Mouse (Mus musculus): ENCODE results near the gene Msmp. TPM values are rescaled to one million over a fixed set of nuclear protein-coding genes. Genes with fewer than 3 reads are reported as not detected.

The Msmp gene
- total RNA-seq, 1 experiment = 0.49 TPM

DNA sequence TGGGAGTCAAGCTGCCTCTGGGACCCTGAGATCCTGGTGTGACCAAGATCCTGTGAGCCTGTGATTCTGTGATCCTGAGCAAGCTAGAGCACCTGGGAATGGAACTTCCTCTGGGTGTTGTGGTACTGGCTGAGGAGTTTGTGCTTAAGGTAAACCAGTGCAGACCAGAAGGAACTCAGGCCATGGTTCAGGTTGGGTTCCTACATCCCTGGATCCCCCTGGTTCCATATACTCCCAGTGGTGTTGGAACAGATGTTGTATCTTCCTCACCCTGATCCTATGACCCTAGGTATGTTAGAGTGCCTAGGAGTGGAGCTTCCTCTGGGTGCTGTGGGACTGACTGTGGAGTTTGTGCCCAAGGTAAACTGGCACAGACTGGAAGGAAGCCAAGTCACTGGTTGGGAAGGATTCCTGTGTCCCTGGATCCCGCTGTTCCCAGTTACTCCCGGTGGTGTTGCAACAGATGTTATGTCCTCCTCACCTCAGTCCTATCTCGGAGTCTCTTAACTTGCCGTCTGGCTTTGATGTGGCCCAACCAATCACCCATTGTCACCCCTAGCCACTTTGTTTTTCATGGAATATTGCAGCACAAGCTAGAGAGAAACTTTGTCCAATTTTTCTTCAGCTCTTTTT, 36.0 kb upstream of the Msmp start:
- Histone ChIP-seq H3K36me3 (ENCODE audit: control insufficient read depth, insufficient read depth, low read length, poor library complexity, severe bottlenecking) (no peaks in the 10 kb centered on the region), H3K4me3 (ENCODE audit: insufficient read depth in 1 of 2, low read depth in 1 of 2, low read length in 2 of 2, poor library complexity in 1 of 2, severe bottlenecking in 1 of 2) (no peak overlapping the region), H3K27ac (ENCODE audit: insufficient read depth, low read depth, low read length, poor library complexity, severe bottlenecking) (no peak overlapping the region), H3K9me3 (ENCODE audit: control insufficient read depth, insufficient read depth, low read depth, low read length) (no peaks in the 10 kb centered on the region), H3K4me1 (ENCODE audit: control insufficient read depth in 2 of 2, insufficient read depth in 2 of 2, low read length in 2 of 2, poor library complexity in 1 of 2) (no peaks in the 10 kb centered on the region), H3K9ac (ENCODE audit: insufficient read depth, low read depth, low read length, poor library complexity, severe bottlenecking) (no peak overlapping the region)
- TF ChIP-seq MAFK (IDR thresholded peaks at IDR 0.05; ENCODE audit: insufficient read depth, low read depth, low read length) = no peak
- no peak for TF ChIP-seq ZNF384 (IDR thresholded peaks at IDR 0.05; ENCODE audit: low read depth, low read length)
- no peak for TF ChIP-seq CHD2 (IDR thresholded peaks at IDR 0.05; ENCODE audit: low read depth, low read length)
- TF ChIP-seq ZC3H11A (IDR thresholded peaks at IDR 0.05; ENCODE audit: borderline replicate concordance, low read depth, low read length) = no peak
- no peak for TF ChIP-seq HCFC1 (IDR thresholded peaks at IDR 0.05; ENCODE audit: borderline replicate concordance, insufficient read depth, low read length)
- in situ Hi-C loops (cut with MboI; ENCODE audit: low sequenced_read_pairs in 2 of 2, unreplicated experiment in 2 of 2) = no loop called here
- DNase-seq (ENCODE audit: low read depth, low spot score) = no peak

DNA sequence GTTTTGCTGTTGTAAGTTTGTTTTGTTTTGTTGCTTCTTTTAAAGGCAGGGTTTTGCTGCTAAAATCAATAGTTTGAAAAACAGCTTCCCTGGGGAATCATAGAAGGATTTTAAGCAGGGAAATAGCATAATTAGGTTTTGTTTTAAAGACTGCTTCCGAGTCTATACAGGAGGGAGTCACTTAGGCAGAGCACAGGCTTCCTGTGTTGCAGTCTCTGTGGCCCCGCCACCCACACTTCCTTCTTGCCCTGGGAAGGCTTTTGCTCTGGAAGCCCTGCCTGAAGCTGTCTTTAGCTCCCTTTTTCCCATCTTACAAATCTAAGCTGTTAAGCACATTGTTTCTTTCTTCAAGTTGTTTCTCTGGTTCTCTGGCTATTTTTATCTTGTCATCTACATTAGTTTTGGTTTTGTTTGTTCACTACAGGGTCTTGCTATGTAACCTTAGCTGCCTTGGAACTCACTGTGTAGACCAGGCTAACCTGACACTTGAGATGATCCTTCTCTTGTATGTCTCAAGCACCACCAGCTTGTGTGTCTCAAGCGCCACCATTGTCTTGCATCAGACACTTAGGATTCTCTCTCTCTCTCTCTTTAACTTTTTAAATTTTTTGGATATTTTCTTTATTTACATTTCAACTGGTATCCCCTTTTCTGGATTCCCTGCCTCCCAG, 28.9 kb upstream of the Msmp start:
- Histone ChIP-seq H3K9me3 (ENCODE audit: control insufficient read depth, insufficient read depth, low read depth, low read length) (no peaks in the 10 kb centered on the region), H3K4me1 (ENCODE audit: control insufficient read depth in 2 of 2, insufficient read depth in 2 of 2, low read length in 2 of 2, poor library complexity in 1 of 2) (no peaks in the 10 kb centered on the region), H3K36me3 (ENCODE audit: control insufficient read depth, insufficient read depth, low read length, poor library complexity, severe bottlenecking) (no peaks in the 10 kb centered on the region), H3K27ac (ENCODE audit: insufficient read depth, low read depth, low read length, poor library complexity, severe bottlenecking) (no peak overlapping the region), H3K9ac (ENCODE audit: insufficient read depth, low read depth, low read length, poor library complexity, severe bottlenecking) (no peak overlapping the region), H3K4me3 (ENCODE audit: insufficient read depth in 1 of 2, low read depth in 1 of 2, low read length in 2 of 2, poor library complexity in 1 of 2, severe bottlenecking in 1 of 2) (no peak overlapping the region)
- in situ Hi-C loops (cut with MboI; ENCODE audit: low sequenced_read_pairs in 2 of 2, unreplicated experiment in 2 of 2) = no loop called here
- no peak for TF ChIP-seq HCFC1 (IDR thresholded peaks at IDR 0.05; ENCODE audit: borderline replicate concordance, insufficient read depth, low read length)
- TF ChIP-seq ZC3H11A (IDR thresholded peaks at IDR 0.05; ENCODE audit: borderline replicate concordance, low read depth, low read length) = no peak
- no peak for TF ChIP-seq MAFK (IDR thresholded peaks at IDR 0.05; ENCODE audit: insufficient read depth, low read depth, low read length)
- no peak for TF ChIP-seq CHD2 (IDR thresholded peaks at IDR 0.05; ENCODE audit: low read depth, low read length)
- no peak for DNase-seq (ENCODE audit: low read depth, low spot score)

DNA sequence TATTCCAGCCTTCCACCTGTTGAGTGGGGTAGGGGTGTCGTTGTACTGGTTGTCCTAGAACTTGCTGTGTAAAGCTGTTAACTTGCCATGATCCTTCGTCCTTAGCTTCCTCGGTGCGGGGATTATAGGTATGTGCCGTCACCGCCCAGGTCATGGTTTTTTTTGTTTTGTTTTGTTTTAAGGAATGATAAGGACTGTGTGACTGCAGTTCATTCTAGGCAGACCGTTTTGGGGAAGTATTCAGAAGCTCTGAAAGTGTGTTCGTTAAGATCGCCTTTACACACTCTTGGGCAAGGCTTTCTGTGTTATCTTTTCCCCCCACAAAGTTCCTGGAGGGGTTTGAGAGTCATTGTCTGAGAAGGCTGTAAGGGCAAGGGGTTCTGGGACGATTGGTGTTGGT, 28.2 kb upstream of the Msmp start:
- in situ Hi-C loops (cut with MboI; ENCODE audit: low sequenced_read_pairs in 2 of 2, unreplicated experiment in 2 of 2) = no loop called here
- Histone ChIP-seq H3K36me3 (ENCODE audit: control insufficient read depth, insufficient read depth, low read length, poor library complexity, severe bottlenecking) (no peaks in the 10 kb centered on the region), H3K9me3 (ENCODE audit: control insufficient read depth, insufficient read depth, low read depth, low read length) (no peaks in the 10 kb centered on the region), H3K4me3 (ENCODE audit: insufficient read depth in 1 of 2, low read depth in 1 of 2, low read length in 2 of 2, poor library complexity in 1 of 2, severe bottlenecking in 1 of 2) (no peak overlapping the region), H3K9ac (ENCODE audit: insufficient read depth, low read depth, low read length, poor library complexity, severe bottlenecking) (no peak overlapping the region), H3K27ac (ENCODE audit: insufficient read depth, low read depth, low read length, poor library complexity, severe bottlenecking) (no peak overlapping the region), H3K4me1 (ENCODE audit: control insufficient read depth in 2 of 2, insufficient read depth in 2 of 2, low read length in 2 of 2, poor library complexity in 1 of 2) (no peaks in the 10 kb centered on the region)
- TF ChIP-seq HCFC1 (IDR thresholded peaks at IDR 0.05; ENCODE audit: borderline replicate concordance, insufficient read depth, low read length) (no peak), ZNF384 (IDR thresholded peaks at IDR 0.05; ENCODE audit: low read depth, low read length) (no peak), CHD2 (IDR thresholded peaks at IDR 0.05; ENCODE audit: low read depth, low read length) (no peak), MAFK (IDR thresholded peaks at IDR 0.05; ENCODE audit: insufficient read depth, low read depth, low read length) (no peak), ZC3H11A (IDR thresholded peaks at IDR 0.05; ENCODE audit: borderline replicate concordance, low read depth, low read length) (no peak)
- DNase-seq (ENCODE audit: low read depth, low spot score) = no peak

GRCm38 (mm10) chr4:43604751-43605685, 20.7 kb upstream of the Msmp start:
- H3K9ac ChIP-seq (ENCODE audit: insufficient read depth, low read depth, low read length, poor library complexity, severe bottlenecking) = no peak overlapping the region
- in situ Hi-C loops (cut with MboI; ENCODE audit: low sequenced_read_pairs in 2 of 2, unreplicated experiment in 2 of 2) = no loop called here
- H3K4me3 ChIP-seq (ENCODE audit: insufficient read depth in 1 of 2, low read depth in 1 of 2, low read length in 2 of 2, poor library complexity in 1 of 2, severe bottlenecking in 1 of 2) = no peak overlapping the region
- TF ChIP-seq HCFC1 (IDR thresholded peaks at IDR 0.05; ENCODE audit: borderline replicate concordance, insufficient read depth, low read length) = no peak
- TF ChIP-seq CHD2 (IDR thresholded peaks at IDR 0.05; ENCODE audit: low read depth, low read length) = no peak
- TF ChIP-seq ZNF384 (IDR thresholded peaks at IDR 0.05; ENCODE audit: low read depth, low read length) = no peak
- TF ChIP-seq ZC3H11A (IDR thresholded peaks at IDR 0.05; ENCODE audit: borderline replicate concordance, low read depth, low read length) = no peak
- no peak for TF ChIP-seq MAFK (IDR thresholded peaks at IDR 0.05; ENCODE audit: insufficient read depth, low read depth, low read length)
- no peaks in the 10 kb centered on the region for H3K4me1 ChIP-seq (ENCODE audit: control insufficient read depth in 2 of 2, insufficient read depth in 2 of 2, low read length in 2 of 2, poor library complexity in 1 of 2)
- H3K9me3 ChIP-seq (ENCODE audit: control insufficient read depth, insufficient read depth, low read depth, low read length) = no peaks in the 10 kb centered on the region
- no peak for DNase-seq (ENCODE audit: low read depth, low spot score)
- no peak overlapping the region for H3K27ac ChIP-seq (ENCODE audit: insufficient read depth, low read depth, low read length, poor library complexity, severe bottlenecking)
- H3K36me3 ChIP-seq (ENCODE audit: control insufficient read depth, insufficient read depth, low read length, poor library complexity, severe bottlenecking) = no peaks in the 10 kb centered on the region

All from ES-E14 (cell line).